Mouse (Mus musculus) heart, embryonic 14.5 days (tissue): ENCODE measurements at regions not wholly inside any gene's neighbourhood (a gene's known extent, or its start where the extent isn't known, plus 50 kb on each side); places are given as distances from the start of the nearest gene placed in this dataset.

ENCODE experiments used
- ATAC-seq: fragments of 200-750 bp; cut with Nextera tagmentation; 2 replicates; pipeline ENCODE4 v1.8.0; 2017; ENCODE audit warnings: low read depth, moderate TSS enrichment; ENCODE audit not compliant: insufficient number of reproducible peaks, insufficient read depth, low FRiP score
- H3K27ac ChIP-seq, 2 experiments: fragments of 200-500 bp in 1 of 2; fragments of 300-500 bp in 1 of 2; sonication (generic) in 1 of 2; replicated peaks in 1 of 2; 2 replicates each; pipeline ENCODE4 v1.5.1; 2012 to 2014; ENCODE audit warnings: low read depth in 2 of 2, low read length in 2 of 2, control low read depth in 1 of 2, mild to moderate bottlenecking in 1 of 2, mixed read lengths in 1 of 2; ENCODE audit not compliant: control insufficient read depth in 1 of 2, insufficient read depth in 1 of 2
- H3K27me3 ChIP-seq: fragments of 300-500 bp; sonication (generic); 2 replicates; pipeline ENCODE4 v1.6.1; 2014; ENCODE audit warnings: mild to moderate bottlenecking, low read length, control low read depth; ENCODE audit not compliant: control insufficient read depth, insufficient read depth
- H3K36me3 ChIP-seq: fragments of 300-500 bp; sonication (generic); 2 replicates; pipeline ENCODE4 v1.6.1; 2014; ENCODE audit warnings: mild to moderate bottlenecking, control low read depth, low read length, mixed read lengths; ENCODE audit not compliant: control insufficient read depth, insufficient read depth
- H3K4me1 ChIP-seq, 2 experiments: fragments of 200-500 bp in 1 of 2; fragments of 300-500 bp in 1 of 2; sonication (generic) in 1 of 2; 2 replicates each; pipeline ENCODE4 v1.6.1; 2012 to 2014; ENCODE audit warnings: low read length in 2 of 2, control low read depth in 1 of 2, mixed read lengths in 1 of 2; ENCODE audit not compliant: control insufficient read depth in 2 of 2, insufficient read depth in 2 of 2
- H3K4me2 ChIP-seq: fragments of 300-500 bp; sonication (generic); 2 replicates; pipeline ENCODE4 v1.6.1; 2014; ENCODE audit warnings: mild to moderate bottlenecking, low read length
- H3K4me3 ChIP-seq, 2 experiments: fragments of 200-500 bp in 1 of 2; fragments of 300-500 bp in 1 of 2; sonication (generic) in 1 of 2; 2 replicates each; pipeline ENCODE4 v1.5.1; 2012 to 2014; ENCODE audit warnings: low read length in 2 of 2, mild to moderate bottlenecking in 2 of 2, control low read depth in 1 of 2, low read depth in 1 of 2, moderate library complexity in 1 of 2; ENCODE audit not compliant: control insufficient read depth in 1 of 2, insufficient read depth in 1 of 2
- H3K9ac ChIP-seq: fragments of 300-500 bp; sonication (generic); 2 replicates; pipeline ENCODE4 v1.6.1; 2014; ENCODE audit warnings: mild to moderate bottlenecking, low read length
- H3K9me3 ChIP-seq: fragments of 300-500 bp; sonication (generic); 2 replicates; pipeline ENCODE4 v1.6.1; 2016; ENCODE audit warnings: low read length, control low read depth; ENCODE audit not compliant: control insufficient read depth
- WGBS: fragments of 180-500 bp; shearing (Covaris S2); extraction: QIAGEN DNeasy Blood & Tissue Kit; methylation state at CpG from one replicate; pipeline ENCODE4 v1.1.7; 2014; 5-methylcytosine and 5-hydroxymethylcytosine counted together

DNA sequence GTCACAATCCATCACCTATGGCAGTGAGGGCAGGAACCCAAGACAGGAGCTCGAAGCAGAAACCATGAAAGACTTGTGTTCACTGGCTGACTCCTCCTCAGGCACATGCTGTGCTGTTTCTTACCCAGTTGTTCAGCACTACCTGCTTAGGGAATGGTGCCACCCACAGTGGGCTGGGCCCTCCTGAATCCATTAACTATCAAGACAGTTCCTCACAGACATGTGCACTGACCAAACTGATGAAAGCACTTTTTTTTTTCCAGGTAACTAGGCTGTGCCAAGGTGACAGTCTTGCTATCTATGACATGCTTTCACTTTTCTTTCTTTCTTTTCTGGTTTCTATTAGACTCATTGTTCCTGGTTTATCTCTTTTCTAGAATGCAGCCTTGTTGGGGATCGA lies 162.1 kb upstream of the Ctnnb1 start:
- no peaks in the 10 kb centered on the region for H3K27me3 ChIP-seq
- no peaks in the 10 kb centered on the region for H3K36me3 ChIP-seq
- WGBS: 64% methylated on average over 2 of the region's 2 CpGs
- H3K9me3 ChIP-seq: no peaks in the 10 kb centered on the region
- H3K27ac ChIP-seq: no peak overlapping the region
- H3K4me3 ChIP-seq: no peak overlapping the region
- no peak for ATAC-seq
- H3K4me1 ChIP-seq: no peaks in the 10 kb centered on the region; a peak in 2 of 4 replicates
- H3K9ac ChIP-seq: no peak overlapping the region
- H3K4me2 ChIP-seq: no peak overlapping the region

GRCm38 (mm10) chr9:120767396-120767795 lies 161.6 kb upstream of the Ctnnb1 start:
- Histone ChIP-seq H3K4me1 (no peaks in the 10 kb centered on the region; a peak in 2 of 4 replicates), H3K9me3 (no peaks in the 10 kb centered on the region)

GRCm38 (mm10) chr9:120769056-120769455 lies 160.0 kb upstream of the Ctnnb1 start:
- no peaks in the 10 kb centered on the region for H3K27me3 ChIP-seq

More at GRCm38 (mm10) chr9:120767396-120767795, 161.6 kb upstream of the Ctnnb1 start:
- no peak overlapping the region for H3K9ac ChIP-seq
- no peak for ATAC-seq
- no peak overlapping the region for H3K27ac ChIP-seq
- WGBS: 85% methylated on average over 4 of the region's 4 CpGs
- no peak overlapping the region for H3K4me2 ChIP-seq
- H3K27me3 ChIP-seq: no peaks in the 10 kb centered on the region
- no peaks in the 10 kb centered on the region for H3K36me3 ChIP-seq
- no peak overlapping the region for H3K4me3 ChIP-seq

DNA sequence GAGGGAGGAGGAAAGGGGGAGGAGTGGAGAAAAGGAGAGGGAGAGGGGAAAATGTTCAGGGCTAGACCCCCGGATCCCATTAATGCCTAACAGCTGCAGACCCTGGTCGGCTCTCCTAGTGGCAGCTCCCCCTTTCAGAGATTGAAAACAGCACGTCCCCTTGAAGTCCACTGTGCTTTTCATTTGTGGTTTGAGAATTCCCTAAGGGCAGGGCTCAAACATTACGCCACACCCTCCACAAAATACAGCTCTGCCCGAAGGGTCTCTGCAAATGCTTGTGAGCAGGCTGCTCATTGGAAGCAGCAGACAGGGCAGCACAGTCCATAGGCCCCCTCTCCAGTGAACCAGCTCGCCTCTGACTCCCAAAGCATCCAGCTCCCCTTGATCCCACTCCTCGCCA lies 159.3 kb upstream of the Ctnnb1 start:
- Histone ChIP-seq H3K9me3 (no peaks in the 10 kb centered on the region), H3K27me3 (no peaks in the 10 kb centered on the region), H3K4me3 (no peak overlapping the region), H3K27ac (no peak overlapping the region), H3K4me2 (no peak overlapping the region), H3K4me1 (no peaks in the 10 kb centered on the region; a peak in 1 of 4 replicates), H3K9ac (no peak overlapping the region), H3K36me3 (no peaks in the 10 kb centered on the region)
- no peak for ATAC-seq
- 58% methylated on average over 7 of the region's 7 CpGs for WGBS

More at GRCm38 (mm10) chr9:120769056-120769455, 160.0 kb upstream of the Ctnnb1 start:
- H3K27ac ChIP-seq: no peak overlapping the region
- H3K4me3 ChIP-seq: no peak overlapping the region
- H3K9ac ChIP-seq: no peak overlapping the region
- 87% methylated on average over 8 of the region's 8 CpGs for WGBS
- H3K36me3 ChIP-seq: no peaks in the 10 kb centered on the region
- H3K9me3 ChIP-seq: no peaks in the 10 kb centered on the region
- no peak overlapping the region for H3K4me2 ChIP-seq
- ATAC-seq: no peak
- no peaks in the 10 kb centered on the region; a peak in 2 of 4 replicates for H3K4me1 ChIP-seq

DNA sequence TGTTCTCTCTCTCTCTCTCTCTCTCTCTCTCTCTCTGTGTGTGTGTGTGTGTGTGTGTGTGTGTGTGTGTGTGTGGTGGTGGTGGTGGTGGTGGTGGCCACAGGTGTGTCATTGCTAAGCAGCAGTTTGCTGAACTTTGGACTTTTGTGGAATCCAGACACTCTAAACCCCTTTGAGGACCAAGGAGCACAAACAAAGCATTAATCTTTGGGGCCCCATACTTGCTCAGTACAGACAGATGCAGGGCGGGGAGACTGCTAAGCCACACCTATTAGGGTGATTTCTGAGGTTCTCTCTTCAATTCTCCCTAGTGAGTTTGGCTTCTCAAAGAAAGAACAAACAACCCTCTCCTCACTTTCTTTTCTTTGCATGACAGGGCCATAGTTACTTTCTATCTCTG lies 158.1 kb upstream of the Ctnnb1 start:
- no peaks in the 10 kb centered on the region for H3K36me3 ChIP-seq
- 84% methylated on average over 1 of the region's 1 CpGs for WGBS
- no peak overlapping the region for H3K27ac ChIP-seq
- H3K4me3 ChIP-seq: no peak overlapping the region
- no peak overlapping the region for H3K9ac ChIP-seq
- H3K4me2 ChIP-seq: no peak overlapping the region
- no peaks in the 10 kb centered on the region for H3K27me3 ChIP-seq
- no peaks in the 10 kb centered on the region for H3K9me3 ChIP-seq
- ATAC-seq: no peak
- H3K4me1 ChIP-seq: peaks cover 2 to 3% of the 10 kb centered on the region in 2 experiments; a peak in 1 of 4 replicates

DNA sequence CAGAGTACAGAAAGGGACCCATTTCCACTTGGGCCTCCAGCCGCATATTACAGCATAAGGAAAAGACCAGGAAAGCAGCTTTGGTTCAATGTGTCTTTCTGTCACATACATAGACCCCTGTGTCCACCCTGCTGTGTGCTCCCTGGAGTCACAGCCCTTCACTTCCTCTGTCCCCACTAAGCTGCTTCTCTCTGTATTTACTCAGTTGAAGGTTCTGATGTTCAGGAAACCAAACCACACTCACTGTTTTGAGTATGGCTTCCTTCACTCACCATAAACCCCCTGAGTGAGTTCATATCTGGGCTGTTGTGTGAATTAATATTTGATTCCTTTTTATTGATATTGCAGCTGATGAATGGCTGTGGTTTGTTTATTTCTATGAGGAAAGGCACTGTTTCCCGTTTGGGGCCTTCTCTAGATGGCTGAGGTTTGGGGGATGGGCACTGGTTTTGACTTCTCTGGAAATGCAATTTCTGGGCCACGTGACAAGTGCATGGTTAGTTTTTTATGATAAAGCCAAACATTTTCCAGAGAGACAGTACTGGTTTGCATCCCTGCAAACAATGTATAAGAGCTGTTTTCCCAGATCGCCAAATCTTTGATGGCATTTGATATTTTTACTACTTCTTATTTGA lies 157.0 kb upstream of the Ctnnb1 start:
- no peaks in the 10 kb centered on the region for H3K9me3 ChIP-seq
- no peak overlapping the region for H3K4me2 ChIP-seq
- no peaks in the 10 kb centered on the region for H3K36me3 ChIP-seq
- H3K4me1 ChIP-seq: peaks cover 4 to 14% of the 10 kb centered on the region in 2 experiments
- H3K27ac ChIP-seq: no peak overlapping the region
- ATAC-seq: no peak
- 64% methylated on average over 4 of the region's 4 CpGs for WGBS
- no peak overlapping the region for H3K4me3 ChIP-seq
- H3K27me3 ChIP-seq: no peaks in the 10 kb centered on the region
- no peak overlapping the region for H3K9ac ChIP-seq

DNA sequence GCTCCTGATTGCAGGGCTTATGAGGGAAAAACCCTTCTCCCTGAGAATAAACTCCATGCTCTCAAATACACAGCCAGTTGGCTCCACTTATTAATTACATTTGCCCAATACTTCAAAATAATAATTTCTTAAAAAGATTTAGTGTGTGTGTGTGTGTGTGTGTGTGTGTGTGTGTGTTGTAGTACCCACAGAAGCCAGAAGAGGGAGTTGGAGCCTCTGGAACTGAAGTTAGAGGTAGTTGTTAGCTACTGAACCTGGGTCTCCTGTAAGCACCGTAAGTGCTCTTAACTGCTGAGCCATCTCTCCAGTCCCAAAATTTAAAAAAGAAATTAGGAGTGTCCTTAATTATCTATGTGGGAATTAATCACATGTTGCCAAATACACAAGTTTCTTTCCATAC lies 154.8 kb upstream of the Ctnnb1 start:
- H3K27me3 ChIP-seq: no peaks in the 10 kb centered on the region
- peaks cover 14 to 25% of the 10 kb centered on the region in 2 experiments for H3K4me1 ChIP-seq
- ATAC-seq: no peak
- no peak overlapping the region for H3K4me3 ChIP-seq
- H3K36me3 ChIP-seq: no peaks in the 10 kb centered on the region
- no peak overlapping the region for H3K27ac ChIP-seq
- H3K4me2 ChIP-seq: no peak overlapping the region
- no peaks in the 10 kb centered on the region for H3K9me3 ChIP-seq
- 79% methylated on average over 1 of the region's 1 CpGs for WGBS
- no peak overlapping the region for H3K9ac ChIP-seq

DNA sequence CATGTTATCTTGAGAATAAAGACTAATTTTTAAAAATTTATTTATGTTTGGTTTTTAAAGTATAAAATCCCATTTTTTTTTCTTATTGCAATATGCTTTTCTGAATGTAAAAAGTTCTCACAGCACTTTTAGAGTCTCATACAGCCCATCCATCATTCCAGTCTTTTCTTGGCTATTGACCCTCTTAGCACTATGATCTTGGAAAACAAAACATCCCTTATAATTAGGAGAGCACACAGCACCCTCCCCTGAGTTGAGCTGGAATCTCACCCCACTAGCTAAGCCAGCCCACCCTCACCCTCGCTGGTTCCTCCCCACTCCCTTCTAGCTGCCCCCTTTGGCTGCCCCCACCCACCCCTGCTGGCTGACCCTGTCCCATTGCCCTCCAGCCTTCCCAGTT lies 154.2 kb upstream of the Ctnnb1 start:
- 14% methylated on average over 1 of the region's 1 CpGs for WGBS
- H3K4me1 ChIP-seq: peaks cover 14 to 25% of the 10 kb centered on the region in 2 experiments
- ATAC-seq: no peak
- no peak overlapping the region for H3K9ac ChIP-seq
- H3K27me3 ChIP-seq: no peaks in the 10 kb centered on the region
- H3K4me3 ChIP-seq: no peak overlapping the region
- H3K9me3 ChIP-seq: no peaks in the 10 kb centered on the region
- H3K36me3 ChIP-seq: no peaks in the 10 kb centered on the region
- no peak overlapping the region for H3K4me2 ChIP-seq
- 0 out of 4 replicates have a peak overlapping the region, but pooled peaks of 1 of the 2 experiments have one; percentile 9 for H3K27ac ChIP-seq
